Mouse (Mus musculus) small intestine, adult 2 months (tissue): ENCODE results near the gene Tmem240.

Experiments used
- CTCF ChIP-seq: fragments of 200-500 bp; IDR thresholded peaks from 2 replicates; pipeline ENCODE4 v1.5.1; 2012; ENCODE audit warnings: low read depth, mild to moderate bottlenecking, control low read depth, inconsistent platforms, low read length, moderate library complexity, mixed read lengths; ENCODE audit not compliant: insufficient replicate concordance, insufficient read length; ENCODE audit errors: extremely low read depth
- POLR2A ChIP-seq: fragments of 200-500 bp; IDR thresholded peaks from 2 replicates; pipeline ENCODE4 v1.6.1; 2012; ENCODE audit warnings: low read depth, mild to moderate bottlenecking, control low read depth, inconsistent platforms, low read length, moderate library complexity

DNA sequence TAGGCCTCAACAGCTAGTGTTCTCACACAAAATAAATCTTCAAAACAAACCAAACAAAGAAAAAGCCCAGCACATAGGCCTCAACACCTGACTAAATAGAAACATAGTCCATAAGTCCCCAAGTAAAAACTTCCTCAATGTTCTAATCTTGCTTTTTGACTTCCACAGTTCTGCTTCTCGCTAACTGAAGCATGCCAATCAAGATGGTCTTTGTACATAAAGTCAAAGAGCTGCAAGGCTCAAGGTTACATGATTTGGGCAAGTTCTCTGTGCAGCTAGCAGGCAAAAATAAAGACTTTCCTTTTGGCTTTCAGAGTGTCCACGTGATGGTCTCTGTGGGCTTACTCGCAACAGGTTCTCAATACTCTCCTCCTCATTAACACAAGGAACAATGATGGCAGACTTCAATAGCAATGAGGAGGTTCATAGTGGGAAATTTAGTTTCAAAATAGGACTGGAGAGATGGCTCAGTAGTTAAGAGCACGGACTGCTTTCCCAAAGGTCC is 31.1 kb upstream of the Tmem240 start:
- no peak for TF ChIP-seq CTCF
- no peak for TF ChIP-seq POLR2A
